Mouse (Mus musculus) T-cell, adult 2 months (primary cell): ENCODE results near the gene Mcub.

Source experiments
- DNase-seq: peaks from one replicate; pipeline ENCODE4 v3.0.0; 2022; ENCODE audit warnings: low spot score

The Mcub gene

DNA sequence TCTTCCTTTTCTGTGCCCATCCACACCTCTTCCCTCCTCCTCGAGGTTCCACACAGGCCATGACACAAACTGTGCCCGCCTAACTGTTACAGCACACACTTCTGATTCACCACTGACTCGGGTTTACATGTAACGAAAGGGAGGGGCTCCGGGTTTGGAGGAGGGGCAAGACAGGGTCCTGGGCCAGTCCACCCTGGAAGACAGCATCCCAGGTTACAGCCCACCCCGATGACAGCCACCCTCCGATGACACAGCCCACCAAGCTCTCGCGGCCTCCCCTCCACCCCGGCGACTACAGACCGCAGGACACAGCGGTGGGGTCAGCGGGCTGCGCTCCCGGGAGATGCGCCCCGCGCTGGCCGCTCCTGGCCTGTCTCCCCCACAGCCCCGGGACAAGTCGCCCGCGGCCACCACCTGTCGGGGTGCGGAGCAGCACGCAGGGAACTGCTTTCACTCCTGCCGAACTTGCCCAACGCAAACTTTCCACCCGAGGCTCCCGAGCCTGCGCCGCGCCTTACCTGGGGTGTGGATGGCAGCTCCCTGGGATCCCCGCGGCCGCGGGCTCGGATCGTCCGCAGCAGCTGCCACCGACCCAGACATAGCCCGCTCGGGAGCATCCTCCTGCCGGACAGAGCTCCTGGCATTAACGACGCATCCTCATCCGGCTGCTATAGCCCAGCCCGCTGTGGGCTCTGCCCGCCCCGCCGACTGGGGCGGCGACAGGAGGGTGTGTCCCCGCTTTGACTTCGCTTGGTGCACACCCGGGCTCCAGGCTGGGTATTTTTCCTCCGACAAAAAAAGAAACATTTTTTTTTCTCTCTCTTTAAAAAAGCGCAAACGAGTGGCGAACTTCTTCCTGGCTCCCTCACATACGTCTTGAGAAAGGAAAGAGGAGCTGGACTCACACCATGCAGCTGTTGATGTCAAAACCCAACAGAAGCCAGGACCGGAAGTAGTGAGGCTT, at the start of gene Mcub:
TSS of gene Mcub (minus strand) at position 775 of the 964 bp plus-strand sequence.
- DNase-seq: peak; percentile 65

DNA sequence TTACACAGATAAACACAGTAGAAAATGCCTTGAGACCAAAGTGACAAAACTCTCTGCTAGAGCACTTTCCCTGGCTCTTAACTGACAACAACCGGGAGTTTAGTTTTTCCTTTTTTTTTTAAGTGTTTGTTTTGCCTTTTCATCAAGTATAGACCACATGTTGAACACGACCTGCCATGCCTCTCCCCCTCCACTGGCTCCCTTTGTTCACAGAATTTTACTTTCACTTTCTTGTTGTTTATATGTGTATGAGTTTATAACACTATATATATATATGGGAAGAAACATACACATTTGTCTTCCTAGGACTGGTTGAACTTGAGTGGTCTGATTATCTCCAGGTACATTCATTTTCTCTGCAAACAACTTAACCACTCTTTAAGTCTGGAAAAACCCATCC, 42.9 kb upstream of the Mcub start:
- DNase-seq: no peak

DNA sequence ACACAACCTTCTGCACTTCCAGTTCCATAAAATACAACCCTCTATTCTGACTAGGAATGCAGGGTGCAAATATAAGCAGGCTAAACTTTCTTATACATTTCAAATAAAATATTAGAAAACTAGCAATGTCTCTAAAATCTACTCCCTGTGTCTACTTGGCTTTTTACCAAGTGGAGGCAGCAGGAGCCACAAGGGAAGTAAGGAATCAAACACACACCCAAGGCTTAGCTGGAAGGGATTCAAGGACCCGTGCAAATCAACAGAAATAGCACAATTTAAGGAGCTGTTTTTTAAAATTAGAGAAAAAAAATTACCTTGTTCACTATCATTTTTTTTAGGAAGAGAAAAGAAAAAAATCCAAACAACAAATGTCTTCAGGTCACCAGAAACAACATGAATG, 41.2 kb upstream of the Mcub start:
- DNase-seq: no peak

DNA sequence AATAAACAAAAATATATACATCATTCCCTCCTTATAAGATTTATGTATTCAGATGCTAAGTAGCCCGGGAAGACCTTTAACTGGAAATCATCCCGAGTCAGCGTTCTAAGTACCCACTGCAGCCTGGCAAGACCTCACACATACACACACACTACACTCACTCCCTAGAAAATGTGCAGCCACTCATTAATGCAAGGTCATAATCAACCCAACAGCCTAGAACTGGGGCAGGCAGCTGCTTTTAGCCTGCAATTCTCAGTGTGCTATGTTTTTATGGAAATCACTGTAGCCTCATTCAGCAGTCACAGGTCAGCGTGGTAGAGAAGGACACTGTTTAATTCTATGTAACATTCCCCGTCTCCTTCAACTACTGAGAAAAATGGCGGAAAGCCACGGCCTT, 36.1 kb upstream of the Mcub start:
- DNase-seq: no peak

DNA sequence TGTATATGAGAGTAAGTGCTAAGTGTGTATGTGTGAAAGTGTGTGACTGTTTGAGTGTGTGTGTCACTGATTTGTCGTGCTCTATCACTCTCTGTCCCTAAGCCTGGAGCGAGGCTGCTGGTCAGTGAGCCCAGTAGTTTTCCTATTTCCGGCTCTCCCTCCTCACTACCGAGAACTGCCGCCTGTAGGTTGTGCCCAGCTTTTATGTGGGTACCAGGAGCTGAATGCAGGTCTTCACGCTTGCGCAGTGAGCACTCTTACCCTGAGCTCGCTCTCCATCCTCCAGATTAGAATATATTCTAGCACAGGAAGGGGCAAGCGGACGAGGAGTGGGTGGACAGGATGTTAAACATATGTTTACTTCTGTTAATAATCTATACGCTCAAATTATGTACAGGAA, 30.9 kb upstream of the Mcub start:
- DNase-seq: no peak

DNA sequence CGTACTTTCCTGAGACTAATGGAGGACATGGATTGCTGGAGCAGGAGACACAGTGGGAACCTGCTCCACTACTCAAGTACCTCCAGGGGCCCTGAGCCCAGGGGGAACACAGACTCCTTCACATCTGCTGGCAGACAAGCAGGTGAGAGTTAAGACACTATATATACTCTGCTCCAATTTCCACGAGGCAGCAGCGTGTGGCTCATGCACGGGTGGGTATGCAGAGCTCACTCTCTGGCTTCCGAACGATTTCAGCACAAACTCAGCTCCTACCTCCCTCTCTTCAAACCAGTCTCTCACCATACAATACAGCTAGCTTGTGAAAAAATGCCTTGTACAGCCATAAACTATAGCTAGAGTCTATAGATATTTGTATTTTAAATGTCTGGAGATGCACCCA, 28.5 kb upstream of the Mcub start:
- no peak for DNase-seq

DNA sequence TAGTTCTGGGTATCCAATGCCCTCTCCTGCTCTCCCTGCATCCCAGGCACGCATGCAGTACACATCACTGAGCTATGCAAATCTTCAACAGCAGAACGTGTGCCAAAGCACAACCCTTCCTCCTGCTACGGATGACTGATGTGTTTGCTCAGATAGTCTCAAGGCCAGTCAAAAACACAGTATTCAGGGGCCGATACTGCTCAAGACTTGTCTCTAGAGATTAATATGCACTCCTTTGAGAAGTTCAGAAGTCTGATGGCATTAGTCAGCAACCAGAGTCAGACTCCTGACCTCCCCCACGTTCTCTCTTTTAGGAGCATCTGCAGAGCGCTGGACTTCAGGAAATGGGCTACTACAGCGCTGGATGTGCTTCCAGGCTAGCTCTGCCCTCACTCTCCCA, 28.0 kb upstream of the Mcub start:
- no peak for DNase-seq

DNA sequence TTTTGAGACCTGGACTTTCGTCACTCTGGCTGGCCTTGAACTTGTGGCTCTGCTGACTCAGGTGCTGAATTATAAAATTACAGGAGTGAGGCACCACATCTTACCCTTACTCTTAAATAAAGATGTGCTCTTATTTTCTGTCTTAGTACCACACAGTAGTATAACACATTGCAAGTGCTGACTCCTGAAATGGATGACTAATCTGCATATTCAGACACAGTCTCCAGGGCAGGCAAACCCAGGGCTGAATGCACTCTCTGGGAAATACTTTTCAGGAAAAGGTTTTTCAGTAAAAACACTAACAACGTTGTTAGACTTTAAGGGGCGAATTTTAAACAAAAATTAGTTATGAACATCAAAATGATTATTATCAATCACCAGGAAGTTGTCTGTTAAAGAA, 27.3 kb upstream of the Mcub start:
- no peak for DNase-seq

DNA sequence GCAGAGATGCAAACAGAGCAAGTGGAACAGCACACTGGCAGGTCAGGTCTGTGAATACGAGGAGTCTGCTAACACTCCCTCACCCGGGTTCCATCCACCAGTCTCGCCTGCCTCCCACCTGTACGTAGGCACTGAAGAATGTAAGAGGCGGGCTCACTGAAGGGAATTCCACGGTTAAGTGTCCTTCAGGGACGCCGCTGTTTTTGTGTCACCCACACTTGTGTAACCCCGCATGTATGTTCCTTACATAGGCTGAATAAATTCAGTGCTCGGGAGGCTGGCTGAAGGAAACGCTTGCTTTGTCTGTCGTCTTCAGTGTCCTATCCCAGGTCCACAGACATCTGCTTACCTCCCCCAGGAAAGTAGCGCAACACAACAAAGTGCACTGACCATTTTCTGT, 17.3 kb upstream of the Mcub start:
- DNase-seq: no peak

DNA sequence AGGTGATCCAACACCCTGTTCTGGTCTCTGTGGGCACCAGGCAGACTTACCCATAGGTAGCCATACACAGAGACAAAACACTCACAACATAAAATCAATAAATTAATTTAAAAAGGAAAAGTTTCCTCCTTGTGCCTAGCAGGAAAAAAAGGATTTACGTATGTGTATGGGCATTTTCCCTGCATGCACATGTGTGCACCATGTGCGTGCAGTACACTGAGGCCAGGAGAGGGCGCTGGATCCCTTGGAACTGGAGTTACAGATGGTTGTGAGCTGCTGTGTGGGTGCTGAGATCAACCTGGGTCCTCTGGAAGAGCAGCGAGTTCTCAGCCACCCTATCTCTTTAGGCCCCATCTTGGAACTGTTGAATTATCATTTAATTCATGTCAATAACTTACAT, 15.3 kb upstream of the Mcub start:
- no peak for DNase-seq

DNA sequence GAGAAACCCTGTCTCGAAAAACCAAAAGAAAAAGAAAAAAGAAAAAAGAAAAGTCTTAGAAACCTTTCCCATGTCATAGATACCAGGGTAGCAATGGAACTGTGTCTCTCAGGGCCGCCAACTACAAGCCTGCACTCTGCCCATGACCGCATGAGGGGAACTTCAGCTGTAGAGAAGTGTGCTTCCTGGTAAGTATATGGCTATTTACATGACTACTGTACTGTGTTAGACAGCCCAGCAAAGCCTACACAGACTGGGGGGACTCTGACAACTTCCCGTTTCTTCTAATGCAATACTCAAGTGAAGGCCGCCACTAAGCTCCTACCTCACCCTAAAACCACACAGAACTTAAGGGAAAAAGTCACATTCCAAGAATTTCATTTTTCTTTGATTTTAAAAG, 14.8 kb upstream of the Mcub start:
- no peak for DNase-seq

DNA sequence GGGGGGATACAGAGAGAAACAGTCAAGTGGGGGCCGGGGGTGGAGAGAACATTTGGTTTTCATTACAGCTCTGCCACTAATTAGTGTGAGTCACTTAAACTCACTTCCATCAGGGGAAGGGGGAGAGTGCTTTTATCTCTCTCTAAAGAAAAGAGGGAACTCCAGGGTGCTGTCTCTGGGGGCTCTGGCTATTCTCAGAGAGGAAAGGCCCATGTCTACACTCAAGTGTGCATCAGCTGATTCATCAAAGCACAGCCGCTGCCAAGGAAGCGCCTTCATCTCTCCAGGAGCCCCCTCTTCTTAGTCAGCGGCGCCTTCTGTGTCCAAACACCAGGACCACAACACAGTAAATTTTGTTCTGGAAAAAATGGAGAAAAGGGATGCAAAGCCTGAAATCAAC, 12.3 kb upstream of the Mcub start:
- no peak for DNase-seq

DNA sequence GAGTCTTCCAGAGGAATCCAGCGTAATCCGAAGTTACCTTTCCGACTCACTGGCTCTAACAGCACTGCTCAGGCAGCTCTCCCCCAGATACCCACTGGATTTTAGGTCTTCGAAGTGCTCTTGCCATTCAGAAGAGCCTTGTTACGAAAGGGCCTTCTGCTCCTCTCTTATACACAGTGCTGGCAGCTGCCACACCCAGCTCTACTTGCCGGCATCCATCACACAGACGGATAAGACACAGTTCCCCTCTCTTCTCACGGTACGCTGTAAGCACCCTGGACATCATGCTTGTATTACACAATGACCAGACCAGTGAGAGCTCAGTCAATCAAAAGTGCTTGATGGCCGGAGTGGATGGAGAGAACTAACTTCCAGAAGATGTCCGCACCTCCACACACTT, 11.8 kb upstream of the Mcub start:
- no peak for DNase-seq

DNA sequence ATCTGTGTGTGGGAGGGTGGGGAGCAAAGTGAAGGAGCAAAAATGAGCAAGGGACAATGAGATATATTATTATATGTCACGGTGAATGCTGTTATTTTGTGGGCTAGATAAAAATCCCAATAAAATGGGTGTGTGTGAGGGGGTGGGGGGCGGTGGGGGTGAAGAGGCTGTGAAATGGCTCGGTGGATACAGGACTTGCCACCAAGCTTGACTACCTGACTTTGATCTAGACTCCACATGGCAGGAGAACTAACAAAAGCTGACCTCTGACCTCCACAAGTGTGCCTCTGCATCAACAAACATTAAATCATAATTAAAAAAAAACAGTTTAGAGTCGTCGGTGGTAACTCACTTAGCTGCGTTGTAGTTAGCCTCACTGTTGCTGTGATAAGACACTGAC, 9.5 kb upstream of the Mcub start:
- DNase-seq: no peak

DNA sequence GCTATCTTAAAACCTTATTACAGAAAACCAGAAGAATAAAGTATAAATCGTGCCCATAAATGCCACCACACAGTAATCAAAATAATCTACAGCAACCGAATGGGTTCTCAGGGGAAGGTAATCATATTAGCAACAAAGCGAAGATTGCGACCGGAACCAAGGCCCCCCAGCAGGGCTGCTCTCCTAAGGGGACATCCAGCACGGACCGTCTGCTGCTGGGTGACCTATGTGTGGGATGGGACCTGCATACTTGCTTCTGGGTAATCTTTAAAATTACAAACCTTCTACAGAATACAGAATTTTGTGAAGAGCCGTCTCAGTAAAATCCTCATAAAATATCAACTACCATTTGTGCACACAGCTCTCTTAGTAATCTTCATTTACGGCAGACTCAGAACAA, 8.7 kb upstream of the Mcub start:
- DNase-seq: no peak

DNA sequence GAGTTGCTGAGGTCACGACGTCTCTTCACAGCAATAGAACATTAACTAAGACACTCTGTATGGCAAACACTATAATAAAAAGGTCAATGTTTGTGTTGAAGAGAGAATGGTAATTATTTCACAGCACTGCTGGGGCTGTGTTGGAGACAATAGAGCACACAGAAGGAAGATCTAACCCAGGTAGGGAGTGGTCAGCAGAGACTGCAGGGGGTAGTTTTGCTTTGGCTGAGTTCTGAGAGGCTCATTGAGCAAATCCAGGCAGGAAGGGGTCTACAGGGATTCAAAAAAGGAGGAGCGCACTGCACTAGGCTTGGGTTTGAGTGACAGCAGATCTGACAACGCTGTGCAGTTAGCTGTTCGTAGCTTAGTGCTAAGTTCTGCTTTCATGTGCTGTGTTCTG, 6.3 kb upstream of the Mcub start:
- no peak for DNase-seq

DNA sequence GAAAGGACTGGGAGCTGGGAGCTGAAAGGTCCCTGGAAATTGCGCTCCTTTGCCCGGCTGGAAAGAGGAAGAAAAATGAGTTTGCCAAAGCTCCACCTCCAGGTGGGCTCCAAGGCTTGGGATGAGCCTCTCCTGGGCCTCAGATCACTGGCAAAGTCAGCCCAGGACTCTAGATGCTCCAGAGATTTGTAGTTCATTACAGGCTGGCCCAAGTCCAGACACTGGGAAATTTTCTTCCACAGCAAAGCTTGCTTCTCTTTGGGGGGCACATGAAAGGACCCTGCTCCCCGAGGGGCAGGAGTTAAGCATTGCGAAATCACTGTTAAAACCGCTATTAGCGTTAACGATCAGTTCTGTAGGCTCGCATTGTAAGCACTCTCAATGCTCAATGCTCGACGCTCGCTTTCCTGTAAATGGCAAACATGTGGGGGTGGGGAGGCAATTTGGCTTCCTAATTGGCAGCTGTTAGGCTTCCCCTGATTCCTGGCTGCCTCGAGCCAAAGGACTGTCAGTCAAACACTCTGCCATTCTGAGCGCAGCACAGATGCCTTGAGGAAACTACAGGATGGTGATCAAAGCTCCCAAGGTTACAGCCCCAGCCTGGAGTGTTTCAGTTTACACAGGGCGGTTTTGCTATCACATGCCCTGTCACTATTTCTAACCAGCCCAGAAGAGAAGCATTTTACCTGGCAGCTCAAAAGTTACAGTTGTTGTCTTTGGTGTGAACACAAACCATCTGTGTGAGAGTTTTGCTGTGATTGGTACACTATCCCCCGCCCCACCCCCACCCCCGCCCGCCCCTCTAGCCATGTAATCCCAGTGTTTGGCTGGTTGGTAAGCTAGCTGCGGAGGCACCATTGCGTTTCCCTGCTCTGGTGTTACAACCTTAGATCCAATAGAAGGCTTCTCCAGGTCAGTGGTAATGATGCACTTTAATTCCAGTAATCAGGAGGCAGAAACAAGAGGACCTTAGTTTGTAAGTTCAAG, 816 bp upstream of the Mcub start:
- no peak for DNase-seq

DNA sequence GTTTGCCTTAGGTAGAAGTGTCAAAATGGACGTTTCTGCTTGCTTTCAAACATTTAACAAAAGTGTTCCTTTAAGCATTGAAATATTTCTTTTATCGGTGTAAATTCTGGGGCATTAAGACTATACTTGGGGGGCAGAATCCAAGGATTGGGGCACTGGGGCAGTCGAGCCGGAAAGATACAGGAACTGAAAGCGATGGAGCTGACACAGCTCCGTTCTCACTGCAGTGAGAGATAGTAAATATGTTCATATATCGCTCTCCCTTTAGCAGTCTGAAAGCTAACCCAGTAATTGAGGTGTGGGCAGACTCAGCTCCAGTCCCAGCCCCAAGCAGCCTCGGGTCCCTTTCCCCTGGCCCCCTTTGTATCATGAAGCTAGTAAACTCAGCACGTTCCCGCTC, 975 bp downstream of the Mcub start:
- no peak for DNase-seq

DNA sequence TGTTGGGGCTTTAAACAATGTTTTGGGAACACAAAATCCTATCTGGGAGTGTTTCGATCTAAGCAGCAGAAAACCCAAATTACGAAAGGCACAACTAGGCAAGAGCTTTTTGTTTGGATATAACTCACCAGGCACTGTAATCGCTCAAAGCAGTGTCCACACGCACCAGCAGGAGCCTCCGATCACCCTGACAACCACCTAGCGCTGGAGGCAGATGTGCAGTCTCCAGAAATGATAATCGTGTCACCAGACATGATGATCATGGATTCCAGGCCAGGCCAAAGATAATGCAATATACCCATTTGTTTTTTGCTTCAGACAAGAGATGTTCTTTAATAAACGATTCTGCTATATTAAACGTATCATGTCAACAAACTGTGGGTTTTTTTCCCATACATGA, 2.1 kb downstream of the Mcub start:
- DNase-seq: no peak

DNA sequence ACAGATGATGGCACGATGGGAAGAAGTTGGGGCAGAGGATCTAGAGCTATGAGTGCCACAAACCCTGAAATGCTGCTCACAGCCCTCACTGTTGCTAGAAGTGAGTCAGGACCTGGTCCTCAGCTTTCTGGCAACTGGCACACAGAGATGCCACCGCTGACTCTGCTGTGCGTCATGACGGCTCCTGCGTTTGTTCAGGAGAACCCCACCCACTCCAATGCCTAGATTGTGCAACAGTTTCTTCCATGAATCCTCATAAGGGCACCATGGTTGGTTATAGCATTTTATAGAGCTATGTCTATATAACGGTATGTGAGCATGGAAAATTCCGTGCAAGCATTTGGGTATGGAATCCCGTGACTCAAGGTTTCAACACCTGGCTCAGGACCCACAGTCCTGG, 5.3 kb downstream of the Mcub start:
- DNase-seq: no peak

DNA sequence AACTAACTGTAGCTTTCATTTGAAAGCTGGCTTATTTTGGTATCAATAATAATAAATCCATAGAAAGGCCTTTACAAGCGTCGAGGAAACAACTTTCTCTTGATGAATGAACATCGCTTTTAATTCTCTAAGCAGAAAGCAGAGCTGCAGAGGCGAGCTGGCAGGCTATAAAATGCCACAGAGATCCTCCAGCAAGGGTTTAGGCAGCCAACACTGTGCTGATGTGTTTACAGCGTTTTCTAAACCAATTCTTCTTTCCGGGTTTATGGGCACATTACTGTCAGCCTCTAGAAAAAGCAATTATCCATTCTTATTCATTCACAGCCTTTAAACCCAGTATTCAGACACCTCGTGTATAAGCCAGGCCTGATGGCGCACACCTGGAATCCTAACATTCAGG, 7.5 kb downstream of the Mcub start:
- DNase-seq: no peak

DNA sequence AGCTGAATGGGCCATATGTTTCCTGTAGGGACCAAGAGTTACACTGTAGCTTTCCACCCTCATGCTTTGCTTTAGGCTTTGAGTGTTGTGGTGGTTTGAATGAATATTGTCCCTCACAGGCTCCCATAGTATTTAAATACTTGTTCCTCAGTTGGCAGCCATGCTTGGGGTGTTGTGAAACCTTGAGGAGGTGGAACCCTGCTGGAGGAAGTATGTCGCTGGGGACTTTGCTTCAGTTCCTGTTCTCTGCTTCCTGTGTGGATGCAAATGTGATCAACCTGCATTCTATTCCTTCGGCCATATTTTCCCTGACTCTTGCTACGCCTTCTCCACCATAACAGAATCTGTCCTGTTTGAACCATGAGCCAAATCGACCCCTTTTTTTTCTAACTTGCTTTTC, 16.7 kb downstream of the Mcub start:
- no peak for DNase-seq

DNA sequence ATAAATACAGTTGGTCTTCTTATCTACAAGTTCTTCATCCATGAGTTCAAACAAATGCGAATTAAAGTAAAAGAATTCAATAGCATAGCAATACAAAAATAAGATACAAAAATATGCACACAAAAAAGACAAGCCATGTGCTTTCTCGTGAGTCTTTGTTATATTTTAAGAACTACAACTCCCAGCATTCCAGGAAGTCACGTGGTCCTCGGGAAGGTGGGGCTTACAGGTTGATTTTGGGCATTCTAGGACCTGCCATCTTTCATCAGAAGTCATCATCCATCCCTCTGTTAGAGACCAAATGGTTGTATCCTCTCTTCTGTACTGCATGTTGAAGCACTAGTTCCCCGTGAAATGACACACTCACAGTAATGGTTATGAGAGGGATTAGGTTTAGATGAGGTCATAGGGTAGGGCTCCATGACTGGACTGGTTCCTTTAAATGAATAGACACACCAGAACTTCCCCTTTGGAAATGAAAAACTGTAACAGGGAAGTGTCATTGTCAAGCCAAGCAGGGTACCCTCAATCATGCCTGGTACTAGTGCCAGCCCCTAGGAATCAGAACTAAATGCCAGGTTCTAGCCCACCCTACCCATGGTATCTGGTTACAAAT, 20.7 kb downstream of the Mcub start:
- DNase-seq: no peak
